Mouse (Mus musculus) brown adipose tissue, adult 24 weeks (tissue): ENCODE data around the gene Ghsr. TPM values are rescaled to one million over a fixed set of nuclear protein-coding genes. Genes with fewer than 3 reads are reported as not detected.

ENCODE experiments used
- H3K27ac ChIP-seq: fragments of 200-500 bp; replicated peaks from 2 replicates; pipeline ENCODE4 v1.5.1; 2012; ENCODE audit warnings: low read depth, mild to moderate bottlenecking, low read length
- H3K4me1 ChIP-seq: fragments of 200-500 bp; 2 replicates; pipeline ENCODE4 v1.6.1; 2012; ENCODE audit warnings: low read length, mixed read lengths; ENCODE audit not compliant: control insufficient read depth, insufficient read depth, insufficient read length
- H3K4me3 ChIP-seq: fragments of 200-500 bp; 2 replicates; pipeline ENCODE4 v1.5.1; 2012; ENCODE audit warnings: low read depth, mild to moderate bottlenecking, low read length, moderate library complexity; ENCODE audit not compliant: insufficient read depth
- polyA plus RNA-seq: library from polyadenylated mRNA; stranded (reverse); fragments of >200 nt; gene quantifications from 2 replicates; pipeline ENCODE4 v1.2.4, GENCODE M21; 2012; ENCODE audit not compliant: missing spikeins, insufficient read depth, insufficient read length

The Ghsr gene
- polyA plus RNA-seq, 1 experiment = not detected

GRCm38 (mm10) chr3:27427406-27427805, 56.3 kb downstream of the Ghsr start:
- no peak overlapping the region for H3K27ac ChIP-seq
- no peaks in the 10 kb centered on the region for H3K4me1 ChIP-seq

More at GRCm38 (mm10) chr3:27427406-27427805, 56.3 kb downstream of the Ghsr start:
- no peak overlapping the region for H3K4me3 ChIP-seq

Other genes with a start within 250 kb of the Ghsr start
- 0.79 TPM in 1 of 2 replicates, not detected in the other for gene Ect2, start 217.5 kb upstream of the Ghsr start, polyA plus RNA-seq
- gene Nceh1, start 188.4 kb upstream of the Ghsr start, polyA plus RNA-seq = 2.2 and 2.4 TPM in 2 replicates
- gene Tnfsf10, start 54.3 kb upstream of the Ghsr start, polyA plus RNA-seq = 4.5 and 6.3 TPM in 2 replicates